Comparison of ENCODE assay signal across 30 mouse cellular contexts in the genomic region with DNA sequence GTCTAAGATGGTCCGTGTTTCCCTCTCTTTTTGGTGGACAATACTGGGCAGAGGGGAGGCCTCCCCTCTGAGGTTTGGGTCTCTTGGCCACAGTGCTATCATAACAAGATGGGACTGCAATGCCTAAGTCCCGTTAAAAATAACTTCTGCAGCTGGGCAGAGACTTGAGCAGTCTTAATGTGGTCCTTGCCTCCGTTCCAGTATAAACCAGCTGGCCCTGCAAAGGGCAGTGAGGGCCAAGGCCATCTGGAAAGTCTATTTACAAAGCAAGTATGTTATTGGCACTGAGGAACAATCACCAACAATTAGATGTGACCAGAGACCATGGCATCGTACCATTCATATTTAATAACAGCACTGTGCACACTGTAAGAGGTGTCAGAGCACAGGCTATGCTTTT. TPM values are rescaled to one million over a fixed set of nuclear protein-coding genes. Genes with fewer than 3 reads are reported as not detected.
A peak's percentile ranks its signal among the peaks of the same experiment; 100 is the strongest.
DNase-seq lines count a peak whose midpoint lies in the region; ATAC-seq and TF ChIP-seq lines count a peak whose summit lies in the region.
"Had no signal": no experiment of that assay in that cellular context is flagged by ENCODE, and none has a peak within 500 bp of the region (broad histone marks: within the 10 kb centered on the region; RNA-seq: fewer than 3 reads in every experiment).

No protein-coding gene starts in this region.

- H3K9me3 ChIP-seq in limb, embryonic 10.5 days (replicated peaks): no peaks in the 10 kb centered on the region
- H3K9me3 ChIP-seq in limb, embryonic 15.5 days: no peaks in the 10 kb centered on the region
- H3K9me3 ChIP-seq: embryonic facial prominence, embryonic 15.5 days; heart, embryonic 13.5 days; hindbrain, embryonic 15.5 days; intestine, embryonic 15.5 days; liver, embryonic 13.5 days; megakaryocyte, embryonic 14.5 days had no signal

- H3K4me1 ChIP-seq in limb, embryonic 10.5 days: peaks cover 46% of the 10 kb centered on the region
- peaks cover 31% of the 10 kb centered on the region for H3K4me1 ChIP-seq in limb, embryonic 15.5 days
- H3K4me1 ChIP-seq: liver, embryonic 13.5 days; megakaryocyte, embryonic 14.5 days had no signal

- H3K4me3 ChIP-seq in gastrocnemius, adult 2 months: no peak overlapping the region
- no peak overlapping the region for H3K4me3 ChIP-seq in limb, embryonic 10.5 days
- H3K4me3 ChIP-seq in limb, embryonic 15.5 days: no peak overlapping the region
- H3K4me3 ChIP-seq: embryonic facial prominence, embryonic 15.5 days; heart, adult 2 months; heart, embryonic 13.5 days; hindbrain, embryonic 15.5 days; intestine, embryonic 15.5 days; liver, embryonic 13.5 days; megakaryocyte, embryonic 14.5 days had no signal

- no peak for TF ChIP-seq CTCF in gastrocnemius, adult 2 months (IDR thresholded peaks at IDR 0.05)

- H3K27ac ChIP-seq in gastrocnemius, adult 2 months: peak overlapping the region; percentile 81
- H3K27ac ChIP-seq in limb, embryonic 10.5 days: peak overlapping the region; percentile 83
- peak overlapping the region; percentile 47 for H3K27ac ChIP-seq in limb, embryonic 15.5 days
- H3K27ac ChIP-seq: embryonic facial prominence, embryonic 15.5 days; heart, adult 2 months; heart, embryonic 13.5 days; hindbrain, embryonic 15.5 days; intestine, embryonic 15.5 days; liver, embryonic 13.5 days had no signal

- peak; percentile 51 for DNase-seq in gastrocnemius, adult 2 months
- DNase-seq in gastrocnemius, postnatal 4 days (ENCODE audit: low spot score in 2 of 2): no peak
- DNase-seq in lung, postnatal 10 days: peak; percentile 16
- DNase-seq in lung, postnatal 14 days: no peak
- DNase-seq in limb, embryonic 10.5 days (ENCODE audit: low spot score): no peak
- DNase-seq in frontal cortex, postnatal 25 days (ENCODE audit: low spot score in 2 of 2): no peak
- DNase-seq: adrenal gland, postnatal 10 days; B cell, adult 2 months; cerebellum, adult 18-20 months; cerebellum, postnatal 36 days; embryo, embryonic 11 days; heart, adult 2 months; heart, postnatal 14 days; kidney, adult 9 months; kidney, postnatal 4 days; layer of hippocampus, adult 9-11 months; liver, embryonic 13.5 days; lung, adult 2 months; lung, postnatal 36 days; midbrain, embryonic 14.5 days; right cerebral cortex, adult 18-20 months had no signal

- H3K4me2 ChIP-seq in limb, embryonic 15.5 days: no peak overlapping the region
- H3K4me2 ChIP-seq: embryonic facial prominence, embryonic 15.5 days; heart, embryonic 13.5 days; hindbrain, embryonic 15.5 days; intestine, embryonic 15.5 days; liver, embryonic 13.5 days had no signal

- no peak overlapping the region for H3K9ac ChIP-seq in limb, embryonic 15.5 days
- H3K9ac ChIP-seq: heart, embryonic 13.5 days; hindbrain, embryonic 15.5 days; intestine, embryonic 15.5 days; liver, embryonic 13.5 days had no signal

- ATAC-seq in limb, embryonic 15.5 days (ENCODE audit: insufficient number of reproducible peaks, low FRiP score, low TSS enrichment, low read depth): no peak
- ATAC-seq: forebrain, embryonic 16.5 days; intestine, embryonic 15.5 days had no signal

- intact Hi-C loops in gastrocnemius, adult 2 months (cut with DNase I): no loop called here

- no peaks in the 10 kb centered on the region for H3K36me3 ChIP-seq in limb, embryonic 10.5 days
- no peaks in the 10 kb centered on the region for H3K36me3 ChIP-seq in limb, embryonic 15.5 days
- H3K36me3 ChIP-seq: embryonic facial prominence, embryonic 15.5 days; G1E; heart, embryonic 13.5 days; hindbrain, embryonic 15.5 days; intestine, embryonic 15.5 days; liver, embryonic 13.5 days had no signal

- H3K27me3 ChIP-seq in limb, embryonic 10.5 days (ENCODE audit: low read depth, poor library complexity, severe bottlenecking): no peaks in the 10 kb centered on the region
- 0 out of 2 replicates have a peak, but pooled peaks cover 3% of the 10 kb centered on the region for H3K27me3 ChIP-seq in limb, embryonic 15.5 days
- H3K27me3 ChIP-seq: CH12.LX; heart, embryonic 13.5 days; hindbrain, embryonic 15.5 days; intestine, embryonic 15.5 days; liver, embryonic 13.5 days had no signal

- WGBS in limb, embryonic 10.5 days: 80% methylated on average over 4 of the region's 4 CpGs
- WGBS in limb, embryonic 15.5 days: 46% methylated on average over 4 of the region's 4 CpGs

RNA-seq across cellular contexts. Expression of a gene that starts 50.2 kb away (rescaled TPM):
- total RNA-seq in gastrocnemius, adult 2 months (2021): 10 to 100 TPM; 70.6 to 96.6 TPM
- total RNA-seq in gastrocnemius, postnatal 4 days (2021): 10 to 100 TPM; 72.4 to 88.9 TPM
- 13.0 and 22.5 TPM in 2 replicates for polyA plus RNA-seq in limb, embryonic 10.5 days (2016; fragmentation: Nextera tagmentation; extraction: Ambion mirVana)
- polyA plus RNA-seq in limb, embryonic 15.5 days (2015; fragmentation: Nextera tagmentation; extraction: Ambion mirVana): 24.1 and 27.6 TPM in 2 replicates

Comparison
In these comparisons a context has a peak if more than half of its experiments do, and no peak if none do; other contexts are left out.
1. DNase-seq: peak in gastrocnemius, adult 2 months (single experiment) and lung, postnatal 10 days (single experiment); none in gastrocnemius, postnatal 4 days (0 of 2), lung, postnatal 14 days (single experiment), limb, embryonic 10.5 days (single experiment) and frontal cortex, postnatal 25 days (0 of 2).
2. Peak in every context shown above with its lines, with median percentiles within 50 percentile points of each other: H3K27ac ChIP-seq.